In genomic region chr4:108779763-108780056, GRCm38 (mm10) we compare ENCODE assay signal across 8 mouse cellular contexts. TPM values are rescaled to one million over a fixed set of nuclear protein-coding genes. Genes with fewer than 3 reads are reported as not detected.
DNase-seq lines count a peak whose midpoint lies in the region; ATAC-seq lines count a peak whose summit lies in the region.

No protein-coding gene starts in this region.

- H3K4me3 ChIP-seq in liver, embryonic 13.5 days (replicated peaks): peak overlapping the region; percentile 68

- peaks cover 55% of the 10 kb centered on the region for H3K27me3 ChIP-seq in liver, embryonic 13.5 days

- peak; percentile 38 for ATAC-seq in frontal cortex, adult (ENCODE audit: low TSS enrichment)
- ATAC-seq in liver, embryonic 13.5 days (ENCODE audit: low read depth): no peak; the same call in 1 of the 2 replicates

- H3K36me3 ChIP-seq in liver, embryonic 13.5 days: no peaks in the 10 kb centered on the region

- H3K4me2 ChIP-seq in liver, embryonic 13.5 days: peak overlapping the region; percentile 85

- no peak for DNase-seq in frontal cortex, postnatal 25 days (ENCODE audit: low spot score in 2 of 2)
- DNase-seq in thymus, postnatal 0 days (ENCODE audit: low spot score): peak; percentile 21
- no peak for DNase-seq in thymus, postnatal 10 days (ENCODE audit: low spot score in 2 of 2)
- no peak for DNase-seq in liver, embryonic 13.5 days
- DNase-seq in telencephalon, adult 2 months (ENCODE audit: low read depth, low spot score): peak; percentile 24
- no peak for DNase-seq in urinary bladder, postnatal 36 days (ENCODE audit: low spot score in 2 of 2)
- DNase-seq in gastrocnemius, postnatal 10 days: no peak

- no peak overlapping the region for H3K27ac ChIP-seq in liver, embryonic 13.5 days

- H3K4me1 ChIP-seq in liver, embryonic 13.5 days (replicated peaks): peaks cover 9% of the 10 kb centered on the region

- 1% methylated on average over 7 of the region's 7 CpGs for WGBS in liver, embryonic 13.5 days (ENCODE audit: insufficient replicate concordance)

- no peaks in the 10 kb centered on the region for H3K9me3 ChIP-seq in liver, embryonic 13.5 days (replicated peaks)

- peak overlapping the region; percentile 75 for H3K9ac ChIP-seq in liver, embryonic 13.5 days

RNA-seq across cellular contexts. Expression of gene Zfyve9, which starts 0.9 kb away (rescaled TPM):
- polyA plus RNA-seq in thymus, postnatal 0 days (2015; fragmentation: Nextera tagmentation; extraction: Ambion mirVana): 0.94 and 1.2 TPM in 2 replicates
- 0.48 and 0.56 TPM in 2 replicates for polyA plus RNA-seq in liver, embryonic 13.5 days (2015; fragmentation: Nextera tagmentation; extraction: Ambion mirVana)
- 10 to 100 TPM; 26.1 to 28.5 TPM for total RNA-seq in gastrocnemius, postnatal 10 days (2021)

RNA-seq across cellular contexts. Expression of gene Btf3l4, which starts 53.7 kb away (rescaled TPM):
- polyA plus RNA-seq in thymus, postnatal 0 days (2015; fragmentation: Nextera tagmentation; extraction: Ambion mirVana): 184 and 187 TPM in 2 replicates
- 56.9 and 63.5 TPM in 2 replicates for polyA plus RNA-seq in liver, embryonic 13.5 days (2015; fragmentation: Nextera tagmentation; extraction: Ambion mirVana)
- total RNA-seq in gastrocnemius, postnatal 10 days (2021): 10 to 100 TPM; 72.7 to 76.4 TPM

RNA-seq across cellular contexts. Expression of gene Txndc12, which starts 54.7 kb away (rescaled TPM):
- 50.5 and 53.4 TPM in 2 replicates for polyA plus RNA-seq in thymus, postnatal 0 days (2015; fragmentation: Nextera tagmentation; extraction: Ambion mirVana)
- 28.3 and 31.8 TPM in 2 replicates for polyA plus RNA-seq in liver, embryonic 13.5 days (2015; fragmentation: Nextera tagmentation; extraction: Ambion mirVana)
- 10 to 100 TPM; 26.8 to 27.3 TPM for total RNA-seq in gastrocnemius, postnatal 10 days (2021)

Comparison
In these comparisons a context has a peak if more than half of its experiments do, and no peak if none do; other contexts are left out.
1. DNase-seq: peak in thymus, postnatal 0 days (single experiment) and telencephalon, adult 2 months (single experiment); none in frontal cortex, postnatal 25 days (0 of 2), thymus, postnatal 10 days (0 of 2), liver, embryonic 13.5 days (single experiment), urinary bladder, postnatal 36 days (0 of 2) and gastrocnemius, postnatal 10 days (single experiment).